Mouse (Mus musculus) heart, postnatal 10 days (tissue): ENCODE results near the gene Hist1h3c. TPM values are rescaled to one million over a fixed set of nuclear protein-coding genes. Genes with fewer than 3 reads are reported as not detected.

Experiments used
- DNase-seq, 2 experiments: peaks; one replicate each; pipeline ENCODE4 v3.0.0; 2021
- intact Hi-C: fragments of 180-260 bp; cut with DNase I; formaldehyde crosslinking; loops from one replicate; pipeline ENCODE4 v1.15.1; 2025
- total RNA-seq, 2 experiments: library from RNA; stranded (reverse); gene quantifications; 2 replicates each; pipeline ENCODE4 v1.2.3; 2021

Gene Hist1h3c
- total RNA-seq, 2 experiments from 2014 or later: 84.0 to 101 TPM

- intact Hi-C loops: loop anchor here (5.0 to 10.0 kb wide), 2 partner anchors 1722 to 2005 kb away; partner anchors contain the start of genes Hist1h2ah, Hist1h2ak, Hist1h2bk and Hist1h2bn
Observed at GRCm38 (mm10) chr13:23759251-23759771, 13.9 kb upstream of the Hist1h3c start.

GRCm38 (mm10) chr13:23757921-23758320 is 12.5 kb upstream of the Hist1h3c start:
- no peak for DNase-seq
- intact Hi-C loops: loop anchor here (5.0 to 10.0 kb wide), 2 partner anchors 1721 to 2003 kb away; partner anchors contain the start of genes Hist1h2ah, Hist1h2ak, Hist1h2bk and Hist1h2bn

More at GRCm38 (mm10) chr13:23759251-23759771, 13.9 kb upstream of the Hist1h3c start:
- DNase-seq: no peak

GRCm38 (mm10) chr13:23757211-23757773 is 11.9 kb upstream of the Hist1h3c start:
- intact Hi-C loops: loop anchor here (5.0 to 10.0 kb wide), 2 partner anchors 1720 to 2002 kb away; partner anchors contain the start of genes Hist1h2ah, Hist1h2ak, Hist1h2bk and Hist1h2bn
- DNase-seq: no peak

GRCm38 (mm10) chr13:23756790-23757189 is 11.4 kb upstream of the Hist1h3c start, which contains the start of gene Hist1h4b:
Gene Hist1h4b, plus strand, starts transcription at chr13:23757013.
- DNase-seq: peak; percentile 88 to 89
- intact Hi-C loops: loop anchor here (5.0 to 10.0 kb wide), 2 partner anchors 1719 to 2002 kb away; partner anchors contain the start of genes Hist1h2ah, Hist1h2ak, Hist1h2bk and Hist1h2bn

- intact Hi-C loops: loop anchor here (5.0 to 10.0 kb wide), 2 partner anchors 1718 to 2000 kb away; partner anchors contain the start of genes Hist1h2ah, Hist1h2ak, Hist1h2bk and Hist1h2bn
- no peak for DNase-seq
Observed at GRCm38 (mm10) chr13:23755000-23755399, 9.6 kb upstream of the Hist1h3c start.

GRCm38 (mm10) chr13:23753314-23754078 is 8.1 kb upstream of the Hist1h3c start:
- DNase-seq: no peak
- intact Hi-C loops: loop anchor here (10.0 kb wide), 1 partner anchor 1999 kb away; the partner anchor contains the start of genes Hist1h2ak, Hist1h2bn and Hist1h4k

- intact Hi-C loops: loop anchor here (10.0 kb wide), 1 partner anchor 1998 kb away; the partner anchor contains the start of genes Hist1h2ak, Hist1h2bn and Hist1h4k
- DNase-seq: no peak
Observed at GRCm38 (mm10) chr13:23752742-23753172, 7.4 kb upstream of the Hist1h3c start.

- DNase-seq: peak; percentile 91 to 92
- intact Hi-C loops: loop anchor here (10.0 kb wide), 1 partner anchor 1997 kb away; the partner anchor contains the start of genes Hist1h2ak, Hist1h2bn and Hist1h4k
Observed at GRCm38 (mm10) chr13:23752067-23752741, 6.8 kb upstream of the Hist1h3c start, which contains the start of gene Hist1h3b. Gene Hist1h3b, plus strand, starts transcription at chr13:23752267.

- intact Hi-C loops: loop anchor here (10.0 kb wide), 1 partner anchor 1997 kb away; the partner anchor contains the start of genes Hist1h2ak, Hist1h2bn and Hist1h4k
- DNase-seq: no peak
Observed at GRCm38 (mm10) chr13:23751478-23751956, 6.1 kb upstream of the Hist1h3c start.

- intact Hi-C loops: loop anchor here (10.0 kb wide), 1 partner anchor 1996 kb away; the partner anchor contains the start of genes Hist1h2ak, Hist1h2bn and Hist1h4k
- DNase-seq: peak; percentile 59 to 69
Observed at GRCm38 (mm10) chr13:23750839-23751477, 5.6 kb upstream of the Hist1h3c start, which contains the start of gene Hist1h2ab. Gene Hist1h2ab, plus strand, starts transcription at chr13:23751126.

GRCm38 (mm10) chr13:23749563-23750121 is 4.2 kb upstream of the Hist1h3c start:
- intact Hi-C loops: loop anchor here (5.0 to 10.0 kb wide), 4 partner anchors 215 to 1995 kb away; partner anchors contain the start of genes Hist1h2af, Hist1h2ag, Hist1h2ak and Hist1h2bj
- no peak for DNase-seq

GRCm38 (mm10) chr13:23747892-23748288 is 2.5 kb upstream of the Hist1h3c start:
- intact Hi-C loops: loop anchor here (5.0 to 10.0 kb wide), 3 partner anchors 213 to 1923 kb away; partner anchors contain the start of genes Hist1h2af, Hist1h2ag, Hist1h2bj and Hist1h3g
- no peak for DNase-seq

GRCm38 (mm10) chr13:23747081-23747891 is 1.9 kb upstream of the Hist1h3c start:
- DNase-seq: no peak
- intact Hi-C loops: loop anchor here (5.0 to 10.0 kb wide), 3 partner anchors 212 to 1922 kb away; partner anchors contain the start of genes Hist1h2af, Hist1h2ag, Hist1h2bj and Hist1h3g

GRCm38 (mm10) chr13:23746201-23747080 is 1.0 kb upstream of the Hist1h3c start, which contains the start of gene Hist1h2bb:
Gene Hist1h2bb, plus strand, starts transcription at chr13:23746734.
- intact Hi-C loops: loop anchor here (5.0 to 10.0 kb wide), 3 partner anchors 212 to 1922 kb away; partner anchors contain the start of genes Hist1h2af, Hist1h2ag, Hist1h2bj and Hist1h3g
- peak; percentile 82 for DNase-seq

GRCm38 (mm10) chr13:23744421-23745380 is 701 bp downstream of the Hist1h3c start:
- intact Hi-C loops: loop anchor here (5.0 to 10.0 kb wide), 4 partner anchors 162 to 1920 kb away; partner anchors contain the start of genes Hist1h2af, Hist1h2ag, Hist1h2bj and Hist1h3g

More at GRCm38 (mm10) chr13:23744421-23745380, 701 bp downstream of the Hist1h3c start:
- no peak for DNase-seq
